Mouse (Mus musculus) thymus, adult 2 months (tissue): ENCODE measurements at regions not wholly inside any gene's neighbourhood (a gene's known extent, or its start where the extent isn't known, plus 50 kb on each side); places are given as distances from the start of the nearest gene placed in this dataset.

ENCODE experiments used
- CTCF ChIP-seq: fragments of 200-500 bp; IDR thresholded peaks from 2 replicates; pipeline ENCODE4 v1.5.1; 2012; ENCODE audit warnings: mild to moderate bottlenecking, control low read depth, low read length, moderate library complexity, borderline replicate concordance; ENCODE audit not compliant: control insufficient read depth, poor library complexity, insufficient read depth; ENCODE audit errors: extremely low read depth
- POLR2A ChIP-seq: fragments of 200-500 bp; IDR thresholded peaks from 2 replicates; pipeline ENCODE4 v1.6.1; 2012; ENCODE audit warnings: mild to moderate bottlenecking, low read length, control low read depth, moderate library complexity; ENCODE audit not compliant: control insufficient read depth, poor library complexity, insufficient read depth; ENCODE audit errors: extremely low read depth

DNA sequence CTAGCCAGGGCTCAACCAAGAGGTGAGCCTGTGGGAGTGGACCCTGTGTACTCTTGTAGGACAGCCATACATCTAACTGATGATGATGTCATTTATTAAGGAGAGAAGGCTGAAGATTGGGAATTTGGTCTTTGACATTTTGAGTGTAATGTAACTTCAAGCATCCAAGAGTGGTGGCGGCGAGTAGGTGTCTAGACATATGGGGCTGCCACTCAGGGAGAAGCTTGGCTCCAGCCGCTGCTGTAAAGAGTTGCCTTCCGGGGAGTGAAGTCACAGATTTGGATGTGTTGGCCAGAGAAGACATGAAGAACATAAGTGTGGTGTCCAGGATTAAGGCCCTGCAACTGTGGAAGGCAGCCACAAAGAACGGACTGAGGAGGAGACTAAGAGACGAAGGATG lies 436.3 kb upstream of the 3110018I06Rik start:
- no peak for TF ChIP-seq CTCF
- no peak for TF ChIP-seq POLR2A
